Mouse (Mus musculus) limb, embryonic 15.5 days (tissue): ENCODE measurements around the gene Endog. TPM values are rescaled to one million over a fixed set of nuclear protein-coding genes. Genes with fewer than 3 reads are reported as not detected.
"Not testable (repeated sequence)": the region's sequence is repeated elsewhere in the genome, so short reads cannot be mapped to it uniquely, and the experiment has no call there.

Source experiments
- ATAC-seq: fragments of 200-750 bp; cut with Nextera tagmentation; 2 replicates; pipeline ENCODE4 v1.8.0; 2017; ENCODE audit warnings: low read depth, moderate TSS enrichment; ENCODE audit not compliant: insufficient number of reproducible peaks, low FRiP score, low TSS enrichment
- H3K27ac ChIP-seq: fragments of 300-500 bp; sonication (generic); 2 replicates; pipeline ENCODE4 v1.5.1; 2015; ENCODE audit warnings: moderate library complexity, mild to moderate bottlenecking, inconsistent platforms
- H3K27me3 ChIP-seq: fragments of 300-500 bp; sonication (generic); 2 replicates; pipeline ENCODE4 v1.6.1; 2015; ENCODE audit warnings: inconsistent platforms
- H3K36me3 ChIP-seq: fragments of 300-500 bp; sonication (generic); 2 replicates; pipeline ENCODE4 v1.6.1; 2015; ENCODE audit warnings: inconsistent platforms
- H3K4me1 ChIP-seq: fragments of 300-500 bp; sonication (generic); 2 replicates; pipeline ENCODE4 v1.6.1; 2015; ENCODE audit warnings: inconsistent platforms
- H3K4me2 ChIP-seq: fragments of 300-500 bp; sonication (generic); 2 replicates; pipeline ENCODE4 v1.6.1; 2015; ENCODE audit warnings: mild to moderate bottlenecking, inconsistent platforms
- H3K4me3 ChIP-seq: fragments of 300-500 bp; sonication (generic); 2 replicates; pipeline ENCODE4 v1.5.1; 2015; ENCODE audit warnings: mild to moderate bottlenecking, inconsistent platforms
- H3K9ac ChIP-seq: fragments of 300-500 bp; sonication (generic); 2 replicates; pipeline ENCODE4 v1.6.1; 2015; ENCODE audit warnings: inconsistent platforms
- H3K9me3 ChIP-seq: fragments of 300-500 bp; sonication (generic); 2 replicates; pipeline ENCODE4 v1.6.1; 2016; ENCODE audit warnings: inconsistent platforms
- WGBS: fragments of 180-500 bp; shearing (Covaris S2); methylation state at CpG from one replicate; pipeline ENCODE4 v1.1.7; 2015; 5-methylcytosine and 5-hydroxymethylcytosine counted together
- polyA plus RNA-seq: library from polyadenylated mRNA; unstranded; fragments of >200 nt; fragmentation: Nextera tagmentation; extraction: Ambion mirVana; gene quantifications from 2 replicates; pipeline ENCODE4 v1.2.1, GENCODE M21; 2015

Endog gene
- polyA plus RNA-seq, 1 experiment from 2014 or later, result 17.0 TPM

DNA sequence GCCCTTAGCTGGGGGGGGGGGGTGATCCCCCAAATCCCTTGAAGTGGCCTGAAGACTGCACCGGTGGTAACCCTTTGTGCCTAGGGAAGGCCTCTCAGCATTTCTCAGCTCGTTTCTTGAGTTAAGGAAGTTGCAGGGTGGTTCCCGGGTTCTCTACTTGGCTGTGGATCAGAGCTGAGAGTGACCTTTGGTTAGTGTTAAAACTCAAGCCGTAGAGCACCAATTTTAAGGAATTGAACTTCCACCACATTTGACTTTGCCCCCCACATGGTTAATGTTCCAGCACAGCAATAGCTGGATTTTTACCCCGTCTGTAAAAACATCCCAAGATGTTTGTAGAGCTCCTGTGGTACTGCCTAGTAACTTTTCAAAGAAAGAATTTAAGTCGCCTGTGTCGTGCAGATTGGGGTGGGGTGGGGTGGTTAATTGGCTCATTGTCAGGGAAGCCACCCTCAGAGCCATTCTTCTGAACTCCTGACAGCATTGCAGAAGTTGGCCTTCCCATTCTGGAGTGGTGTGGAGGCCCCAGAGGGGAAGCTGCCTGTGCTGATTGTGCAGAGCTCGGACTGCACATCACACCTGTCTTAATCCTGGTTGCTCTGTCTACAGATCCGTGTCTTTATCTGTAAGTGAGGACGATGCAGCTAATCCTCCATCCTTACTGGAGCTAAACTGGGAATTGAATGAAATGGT is 36.2 kb upstream of the Endog start:
- Histone ChIP-seq H3K4me2 (peak overlapping the region; percentile 80), H3K9ac (peak overlapping the region; percentile 86; the same call in 1 of the 2 replicates), H3K4me1 (peaks cover 26% of the 10 kb centered on the region), H3K36me3 (peaks cover 39% of the 10 kb centered on the region), H3K9me3 (no peaks in the 10 kb centered on the region), H3K27me3 (no peaks in the 10 kb centered on the region), H3K4me3 (peak overlapping the region; percentile 94), H3K27ac (0 out of 2 replicates have a peak overlapping the region, but pooled peaks have one; percentile 88)
- 62% methylated on average over 10 of the region's 10 CpGs for WGBS
- ATAC-seq, result no peak

DNA sequence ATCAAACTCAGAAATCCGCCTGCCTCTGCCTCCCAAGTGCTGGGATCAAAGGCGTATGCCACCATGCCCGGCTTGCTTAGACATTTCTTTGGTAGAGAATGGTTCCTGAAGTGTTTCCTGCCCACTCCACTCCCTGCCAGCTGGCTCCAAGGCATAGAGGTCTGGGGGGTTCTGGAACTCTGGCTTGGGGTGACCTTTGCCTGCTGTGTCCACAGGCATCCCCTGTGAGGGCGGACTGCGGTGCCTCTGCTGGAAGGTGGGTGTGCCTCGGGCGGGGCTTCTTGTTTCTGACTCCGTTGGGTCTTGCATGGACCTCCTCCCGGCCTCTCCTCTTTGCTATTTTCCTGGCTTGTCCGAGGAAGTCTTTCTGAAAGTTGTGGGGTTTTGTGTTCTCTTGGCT is 34.8 kb upstream of the Endog start:
- Histone ChIP-seq H3K9ac (no peak overlapping the region), H3K36me3 (peaks cover 53% of the 10 kb centered on the region), H3K4me1 (peaks cover 26% of the 10 kb centered on the region), H3K27me3 (no peaks in the 10 kb centered on the region), H3K9me3 (no peaks in the 10 kb centered on the region), H3K4me2 (no peak overlapping the region), H3K27ac (no peak overlapping the region), H3K4me3 (no peak overlapping the region)
- no peak for ATAC-seq
- 84% methylated on average over 10 of the region's 10 CpGs for WGBS

DNA sequence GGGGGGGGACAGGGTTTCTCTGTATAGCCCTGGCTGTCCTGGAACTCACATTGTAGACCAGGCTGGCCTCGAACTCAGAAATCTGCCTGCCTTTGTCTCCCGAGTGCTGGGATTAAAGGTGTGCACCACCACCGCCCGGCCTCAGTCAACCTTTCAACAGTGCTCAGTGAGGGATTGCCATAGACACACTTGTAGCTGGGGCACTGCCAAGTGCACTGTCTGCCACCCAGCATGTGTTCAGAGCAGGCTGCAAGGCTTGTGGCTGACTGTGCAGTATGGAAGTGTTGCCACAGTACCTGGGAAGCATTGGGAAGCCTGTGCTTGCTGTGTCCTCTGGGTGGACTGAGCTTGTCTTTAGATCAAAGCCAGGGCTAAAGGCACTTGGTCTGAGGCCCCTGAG is 31.3 kb upstream of the Endog start:
- not testable (repeated sequence) for H3K27me3 ChIP-seq, H3K27ac ChIP-seq, H3K4me3 ChIP-seq, H3K9ac ChIP-seq, H3K4me1 ChIP-seq, H3K4me2 ChIP-seq, ATAC-seq, H3K9me3 ChIP-seq
- H3K36me3 ChIP-seq, result peaks cover 88% of the 10 kb centered on the region
- WGBS, result 94% methylated on average over 4 of the region's 4 CpGs

DNA sequence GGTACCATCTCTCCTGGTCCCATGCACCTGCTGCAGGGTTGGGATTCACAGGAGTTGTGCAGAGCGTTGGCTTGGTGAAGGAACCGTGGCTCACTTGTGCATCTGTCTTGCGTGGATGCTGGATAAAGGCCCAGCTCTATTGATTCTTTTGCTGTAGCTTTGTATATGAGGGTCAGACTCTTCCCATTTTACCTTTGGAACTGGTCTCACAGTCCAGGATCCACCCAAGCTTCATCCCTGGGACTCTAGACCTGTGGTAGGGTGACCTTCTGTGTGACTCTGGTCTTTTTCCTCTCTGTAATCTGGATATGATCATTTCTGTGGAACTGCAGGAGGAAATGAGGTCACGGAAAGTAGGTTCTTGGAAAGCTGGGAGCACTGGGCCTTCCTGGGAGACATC is 26.9 kb upstream of the Endog start:
- Histone ChIP-seq H3K4me3 (no peak overlapping the region), H3K36me3 (peaks cover 91% of the 10 kb centered on the region), H3K27ac (no peak overlapping the region), H3K9ac (no peak overlapping the region), H3K27me3 (no peaks in the 10 kb centered on the region), H3K4me2 (no peak overlapping the region), H3K4me1 (no peaks in the 10 kb centered on the region), H3K9me3 (no peaks in the 10 kb centered on the region)
- 95% methylated on average over 4 of the region's 4 CpGs for WGBS
- ATAC-seq, result no peak

DNA sequence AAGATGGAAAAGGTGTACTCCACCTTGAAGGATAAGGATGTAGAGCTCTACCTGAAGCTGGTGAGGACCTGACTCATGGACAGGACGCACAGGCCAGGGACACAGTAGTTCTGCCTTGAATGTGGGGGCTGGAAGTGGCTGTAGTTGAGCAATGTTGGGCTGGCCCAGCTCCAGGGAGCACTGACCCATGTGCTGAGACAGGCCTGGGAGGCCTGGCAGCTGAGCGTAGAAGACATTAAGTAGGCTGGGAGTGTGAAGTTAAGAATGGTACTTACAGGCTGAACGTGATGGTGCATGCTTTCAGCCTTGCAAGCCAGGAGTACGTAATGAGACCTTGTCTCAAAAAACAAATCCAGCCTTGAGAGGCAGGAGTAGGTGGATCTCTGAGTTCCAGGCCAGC is 23.8 kb upstream of the Endog start:
- H3K4me3 ChIP-seq, result no peak overlapping the region
- no peak overlapping the region for H3K9ac ChIP-seq
- H3K4me1 ChIP-seq, result no peaks in the 10 kb centered on the region
- no peak overlapping the region for H3K27ac ChIP-seq
- WGBS, result 90% methylated on average over 4 of the region's 4 CpGs
- no peaks in the 10 kb centered on the region for H3K9me3 ChIP-seq
- ATAC-seq, result no peak
- no peak overlapping the region for H3K4me2 ChIP-seq
- H3K27me3 ChIP-seq, result no peaks in the 10 kb centered on the region
- peaks cover 91% of the 10 kb centered on the region for H3K36me3 ChIP-seq

DNA sequence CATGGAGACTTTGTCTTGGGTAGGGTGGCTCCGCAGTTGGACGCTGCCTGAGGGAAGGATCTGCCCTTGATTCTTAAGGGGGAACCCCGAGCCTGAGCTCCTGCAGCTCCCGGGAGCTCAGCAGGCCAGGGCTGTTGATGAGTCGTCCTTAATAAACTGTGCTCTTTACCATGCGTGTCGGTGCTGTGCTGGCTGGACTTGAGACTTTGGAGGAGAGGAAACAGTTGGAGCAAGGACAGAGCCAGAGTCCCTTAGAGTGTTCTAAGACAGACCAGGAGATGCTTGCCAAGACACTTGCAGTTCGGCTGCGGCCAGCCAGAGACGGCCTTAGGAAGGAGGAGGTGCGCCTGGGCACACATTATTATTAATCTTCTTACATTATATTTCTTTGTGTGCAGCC is 19.5 kb upstream of the Endog start:
- Histone ChIP-seq H3K4me1 (no peaks in the 10 kb centered on the region), H3K9me3 (no peaks in the 10 kb centered on the region), H3K4me2 (no peak overlapping the region), H3K36me3 (peaks cover 51% of the 10 kb centered on the region), H3K27ac (no peak overlapping the region), H3K9ac (no peak overlapping the region), H3K27me3 (no peaks in the 10 kb centered on the region), H3K4me3 (no peak overlapping the region)
- no peak for ATAC-seq
- 84% methylated on average over 11 of the region's 11 CpGs for WGBS

DNA sequence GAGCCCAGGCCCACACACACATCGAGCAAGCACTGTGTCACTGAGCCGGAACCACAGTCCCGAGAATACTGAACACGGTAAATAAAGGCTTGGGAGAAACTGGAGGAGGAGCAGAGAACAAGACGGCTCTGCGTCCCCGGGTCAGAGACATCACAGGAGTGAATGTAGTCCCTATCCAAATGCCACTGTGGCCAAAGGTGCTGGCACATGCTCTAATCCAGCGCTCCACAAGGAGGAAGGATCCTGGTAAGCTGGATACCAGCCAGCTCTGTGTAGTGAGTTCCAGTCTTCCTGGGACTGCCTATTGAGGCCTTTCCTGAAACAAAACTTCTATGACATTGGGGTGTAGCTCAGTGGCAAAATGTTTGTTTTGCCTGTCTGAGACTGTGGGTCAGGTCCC is 18.7 kb upstream of the Endog start:
- Histone ChIP-seq H3K27ac (no peak overlapping the region), H3K9me3 (no peaks in the 10 kb centered on the region), H3K36me3 (peaks cover 43% of the 10 kb centered on the region), H3K4me1 (no peaks in the 10 kb centered on the region), H3K4me2 (no peak overlapping the region), H3K4me3 (no peak overlapping the region), H3K27me3 (no peaks in the 10 kb centered on the region), H3K9ac (no peak overlapping the region)
- 80% methylated on average over 8 of the region's 8 CpGs for WGBS
- ATAC-seq, result no peak

DNA sequence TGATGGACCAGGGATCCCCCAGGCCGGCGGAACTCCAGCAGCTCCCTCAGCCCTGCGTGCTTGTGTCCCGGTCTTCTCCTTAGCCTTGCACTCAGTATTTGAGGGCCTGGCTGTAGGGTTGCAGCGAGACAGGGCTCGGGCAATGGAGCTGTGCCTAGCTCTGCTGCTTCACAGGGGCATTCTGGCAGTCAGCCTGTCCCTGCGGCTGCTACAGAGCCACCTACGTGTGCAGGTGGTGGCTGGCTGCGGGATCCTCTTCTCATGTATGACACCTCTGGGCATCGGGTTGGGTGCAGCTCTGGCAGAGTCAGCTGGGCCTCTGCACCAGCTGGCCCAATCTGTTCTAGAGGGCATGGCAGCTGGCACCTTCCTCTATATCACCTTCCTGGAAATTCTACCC is 11.4 kb upstream of the Endog start:
- H3K9ac ChIP-seq, H3K9me3 ChIP-seq, H3K4me1 ChIP-seq, H3K27me3 ChIP-seq, H3K36me3 ChIP-seq, H3K4me2 ChIP-seq, H3K27ac ChIP-seq, H3K4me3 ChIP-seq, ATAC-seq: not testable (repeated sequence)
- WGBS, result 81% methylated on average over 6 of the region's 10 CpGs

DNA sequence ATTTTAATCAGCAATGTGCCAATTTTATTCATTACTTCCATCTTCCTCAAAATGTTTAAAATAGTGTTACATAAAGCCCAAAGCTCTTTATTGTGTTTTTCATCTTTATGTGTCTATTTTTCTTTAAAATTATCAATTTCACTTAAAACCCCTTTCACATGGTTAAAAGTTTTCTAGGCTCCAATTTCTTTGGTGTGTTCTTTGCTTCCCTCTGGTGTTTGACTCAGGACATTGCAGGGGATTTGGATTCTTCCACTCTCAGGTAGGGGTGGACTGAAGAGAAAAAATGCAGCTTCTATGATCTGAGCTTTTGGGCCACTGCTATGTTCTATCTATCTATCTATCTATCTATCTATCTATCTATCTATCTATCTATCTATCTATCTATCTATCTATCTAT is 9.5 kb upstream of the Endog start:
- H3K4me1 ChIP-seq, result no peaks in the 10 kb centered on the region
- H3K4me3 ChIP-seq, result no peak overlapping the region
- H3K9me3 ChIP-seq, result no peaks in the 10 kb centered on the region
- no peaks in the 10 kb centered on the region for H3K27me3 ChIP-seq
- ATAC-seq, result no peak
- no peak overlapping the region for H3K9ac ChIP-seq
- no peak overlapping the region for H3K4me2 ChIP-seq
- no peak overlapping the region for H3K27ac ChIP-seq
- H3K36me3 ChIP-seq, result no peaks in the 10 kb centered on the region

DNA sequence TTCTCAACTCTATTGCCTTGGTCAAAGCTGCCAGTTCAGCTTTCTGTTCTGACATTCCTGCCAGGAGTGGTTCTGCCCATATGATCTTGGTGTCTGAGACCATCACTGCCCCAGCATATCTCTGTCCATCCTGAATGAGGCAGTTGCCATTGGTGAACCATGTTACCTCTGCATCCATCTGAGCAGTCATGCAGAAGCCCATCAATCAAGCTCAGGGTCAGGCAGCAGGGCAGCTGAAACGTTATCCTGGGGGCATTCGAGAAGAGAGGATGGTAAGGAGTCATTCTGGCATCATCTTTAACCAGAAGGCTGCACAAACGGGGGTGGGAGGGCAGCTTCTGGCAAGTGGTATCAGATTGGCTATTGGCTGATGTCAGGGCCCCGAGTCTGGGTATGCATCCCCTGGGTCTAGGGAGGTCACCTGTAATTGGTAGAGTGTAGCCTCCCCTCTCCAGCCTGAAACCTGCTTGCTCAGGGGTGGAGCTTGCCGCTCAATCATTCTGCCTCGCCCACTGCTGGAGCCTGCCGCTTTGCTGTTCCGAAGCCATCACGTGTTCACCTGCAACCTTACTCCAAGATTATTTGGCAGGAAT is 6.9 kb upstream of the Endog start:
- no peak for ATAC-seq
- Histone ChIP-seq H3K4me1 (no peaks in the 10 kb centered on the region), H3K27ac (no peak overlapping the region), H3K4me2 (no peak overlapping the region), H3K4me3 (no peak overlapping the region), H3K9ac (no peak overlapping the region), H3K9me3 (no peaks in the 10 kb centered on the region), H3K27me3 (no peaks in the 10 kb centered on the region), H3K36me3 (no peaks in the 10 kb centered on the region)
- WGBS, result 50% methylated on average over 9 of the region's 9 CpGs

DNA sequence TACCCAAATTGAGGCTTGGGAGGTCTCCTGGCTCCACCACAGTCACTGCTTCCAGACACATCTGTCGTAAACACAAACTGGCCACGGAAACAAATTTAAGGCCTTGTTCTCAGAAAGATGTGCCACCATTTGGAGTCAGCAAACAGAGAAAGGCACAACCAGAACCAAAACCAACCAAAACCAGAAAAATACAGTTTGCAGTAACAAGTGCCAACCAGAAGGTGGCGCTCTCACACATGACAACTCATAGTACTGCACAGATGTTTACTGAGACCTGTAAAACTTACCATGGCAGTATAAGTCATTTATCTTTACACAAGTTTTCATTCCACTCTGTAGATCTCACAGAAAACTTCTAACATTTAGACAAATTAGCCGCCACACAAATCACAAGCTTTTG is 4.6 kb upstream of the Endog start:
- H3K36me3 ChIP-seq, result no peaks in the 10 kb centered on the region
- H3K27me3 ChIP-seq, result no peaks in the 10 kb centered on the region
- no peak overlapping the region for H3K4me2 ChIP-seq
- peaks cover 3% of the 10 kb centered on the region; the same call in 1 of the 2 replicates for H3K4me1 ChIP-seq
- H3K4me3 ChIP-seq, result no peak overlapping the region
- H3K27ac ChIP-seq, result no peak overlapping the region
- ATAC-seq, result no peak
- no peak overlapping the region for H3K9ac ChIP-seq
- 58% methylated on average over 4 of the region's 4 CpGs for WGBS
- H3K9me3 ChIP-seq, result no peaks in the 10 kb centered on the region

DNA sequence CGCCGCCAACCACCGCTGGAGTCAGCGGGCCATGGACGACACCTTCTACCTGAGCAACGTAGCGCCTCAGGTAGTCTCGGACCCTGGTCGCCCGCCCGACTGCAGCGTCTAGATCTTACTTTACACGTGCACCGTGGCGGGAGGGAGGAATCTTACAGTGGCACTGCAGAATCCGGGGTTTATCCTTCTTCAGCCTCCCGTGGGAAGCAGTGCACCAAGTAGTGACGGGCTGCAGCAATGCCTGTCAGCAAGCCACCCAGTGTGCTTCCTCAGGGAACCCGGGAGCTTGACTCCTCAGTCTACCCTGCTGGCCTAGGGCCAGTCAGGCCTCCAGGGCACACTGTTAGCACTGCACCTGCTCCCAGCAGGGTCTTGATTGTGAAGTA is 697 bp downstream of the Endog start:
- no peak for ATAC-seq
- H3K36me3 ChIP-seq, result peaks cover 49% of the 10 kb centered on the region
- H3K27ac ChIP-seq, result peak overlapping the region; percentile 91
- H3K4me3 ChIP-seq, result peak overlapping the region; percentile 70
- H3K4me2 ChIP-seq, result peak overlapping the region; percentile 96
- peak overlapping the region; percentile 74 for H3K9ac ChIP-seq
- WGBS, result under 1% methylated on average over 19 of the region's 19 CpGs
- no peaks in the 10 kb centered on the region for H3K9me3 ChIP-seq
- peaks cover 18% of the 10 kb centered on the region for H3K4me1 ChIP-seq
- H3K27me3 ChIP-seq, result no peaks in the 10 kb centered on the region
